Mouse (Mus musculus) brain, embryonic 18.5 days (tissue): ENCODE measurements at regions not wholly inside any gene's neighbourhood (a gene's known extent, or its start where the extent isn't known, plus 50 kb on each side); places are given as distances from the start of the nearest gene placed in this dataset.

Experiments used
- DNase-seq: peaks from one replicate; pipeline ENCODE4 v3.0.0-alpha.2; 2012; ENCODE audit warnings: low read depth, low spot score

DNA sequence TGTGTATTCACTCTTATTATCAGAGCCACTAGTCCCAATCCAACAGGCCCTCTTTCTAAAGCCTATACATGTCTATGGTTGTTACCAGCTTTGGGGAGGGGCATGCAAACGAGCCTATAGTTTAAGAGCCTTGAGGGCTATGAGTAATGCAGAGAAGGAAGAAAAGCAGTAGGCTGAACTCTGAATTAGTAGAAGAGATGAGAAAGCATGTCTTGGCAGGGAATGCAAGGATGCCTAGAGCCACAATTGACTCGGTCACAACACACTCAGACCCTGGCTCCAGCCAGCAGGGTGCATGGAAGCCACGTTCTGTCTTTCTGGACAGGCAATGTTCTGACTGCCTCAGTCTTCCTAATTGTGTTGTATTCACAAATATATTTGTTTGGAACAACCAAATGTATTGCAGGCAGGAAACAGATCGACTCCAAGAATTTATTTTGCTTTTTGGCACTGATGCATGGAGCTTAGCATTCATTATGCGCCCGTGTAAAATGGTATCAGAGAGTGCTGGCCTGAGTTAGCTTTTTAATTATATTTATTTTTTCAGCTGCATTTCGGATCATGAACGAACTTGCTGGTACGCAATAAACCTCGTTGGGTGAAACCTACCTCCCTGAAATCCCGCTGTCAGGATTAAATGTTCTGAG is 110.2 kb downstream of the Rybp start:
- no peak for DNase-seq

DNA sequence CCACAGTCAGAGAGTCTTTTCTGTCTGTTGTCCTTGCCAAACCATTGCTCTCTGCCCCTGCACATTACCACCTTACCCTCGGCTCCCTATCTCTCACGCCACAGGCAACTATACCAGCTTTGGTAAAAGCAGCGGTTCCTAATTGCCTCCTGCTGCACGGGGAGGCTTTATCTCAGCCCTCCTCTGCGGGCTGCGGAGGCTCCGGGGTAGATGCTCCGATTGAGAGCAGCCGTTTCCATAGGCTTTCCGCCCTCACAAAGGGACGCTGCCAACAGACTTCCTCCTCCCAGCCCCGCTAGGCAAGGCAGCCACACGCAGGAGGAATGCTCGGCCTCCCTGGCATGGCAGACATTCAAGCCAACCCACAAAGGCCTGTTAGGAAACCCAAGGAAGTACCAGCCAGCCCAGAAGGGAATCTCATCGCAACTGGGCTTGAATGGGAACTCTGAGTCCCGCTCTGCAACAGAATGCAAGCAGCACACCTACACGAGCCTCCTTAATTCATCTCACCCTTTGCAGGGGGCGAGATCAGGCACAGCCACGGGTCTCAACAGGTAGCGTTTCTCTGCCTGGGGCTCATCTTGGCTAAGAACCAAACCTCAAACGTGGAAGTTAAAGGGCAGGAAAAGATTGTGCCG is 116.5 kb downstream of the Rybp start:
- no peak for DNase-seq

- DNase-seq = no peak
Observed at GRCm38 (mm10) chr6:100167321-100167720, 120.0 kb downstream of the Rybp start.

- no peak for DNase-seq
Observed at GRCm38 (mm10) chr6:100165746-100166145, 121.5 kb downstream of the Rybp start.

DNA sequence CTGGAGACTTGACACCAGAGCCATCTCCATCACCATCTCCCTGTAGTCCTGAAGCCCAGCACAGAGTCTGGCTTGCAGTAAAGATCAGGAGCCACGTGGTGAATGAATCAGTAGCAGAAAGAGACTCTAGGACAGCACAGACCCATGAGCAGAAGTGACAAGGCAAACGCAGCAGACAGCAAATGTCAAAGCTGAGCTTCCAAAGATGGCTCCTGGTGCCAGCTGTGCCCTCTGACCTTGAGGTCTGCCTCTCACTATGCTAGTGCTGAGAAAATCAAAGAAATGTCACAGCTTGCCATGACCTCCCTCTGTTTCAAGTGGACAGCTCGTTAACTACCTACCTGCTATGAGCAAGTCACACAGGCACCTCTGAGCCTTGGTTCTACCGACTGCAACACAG is 123.1 kb downstream of the Rybp start:
- no peak for DNase-seq

DNA sequence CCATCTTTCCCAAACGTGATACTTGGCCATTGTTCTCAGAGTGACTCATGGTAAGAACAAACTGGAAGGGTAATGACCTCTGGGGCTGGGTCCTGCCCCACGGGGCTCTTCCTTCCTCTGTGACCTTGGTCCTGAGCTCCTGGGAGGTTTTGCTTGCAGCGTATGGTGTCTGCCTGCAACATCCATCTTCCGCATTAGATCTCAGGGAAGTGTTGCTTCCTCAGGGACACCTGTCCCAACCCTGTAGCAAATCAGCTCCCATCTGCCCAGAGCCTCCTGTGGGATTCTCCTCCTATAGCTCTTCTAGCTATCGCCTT is 123.5 kb downstream of the Rybp start:
- DNase-seq = no peak

DNA sequence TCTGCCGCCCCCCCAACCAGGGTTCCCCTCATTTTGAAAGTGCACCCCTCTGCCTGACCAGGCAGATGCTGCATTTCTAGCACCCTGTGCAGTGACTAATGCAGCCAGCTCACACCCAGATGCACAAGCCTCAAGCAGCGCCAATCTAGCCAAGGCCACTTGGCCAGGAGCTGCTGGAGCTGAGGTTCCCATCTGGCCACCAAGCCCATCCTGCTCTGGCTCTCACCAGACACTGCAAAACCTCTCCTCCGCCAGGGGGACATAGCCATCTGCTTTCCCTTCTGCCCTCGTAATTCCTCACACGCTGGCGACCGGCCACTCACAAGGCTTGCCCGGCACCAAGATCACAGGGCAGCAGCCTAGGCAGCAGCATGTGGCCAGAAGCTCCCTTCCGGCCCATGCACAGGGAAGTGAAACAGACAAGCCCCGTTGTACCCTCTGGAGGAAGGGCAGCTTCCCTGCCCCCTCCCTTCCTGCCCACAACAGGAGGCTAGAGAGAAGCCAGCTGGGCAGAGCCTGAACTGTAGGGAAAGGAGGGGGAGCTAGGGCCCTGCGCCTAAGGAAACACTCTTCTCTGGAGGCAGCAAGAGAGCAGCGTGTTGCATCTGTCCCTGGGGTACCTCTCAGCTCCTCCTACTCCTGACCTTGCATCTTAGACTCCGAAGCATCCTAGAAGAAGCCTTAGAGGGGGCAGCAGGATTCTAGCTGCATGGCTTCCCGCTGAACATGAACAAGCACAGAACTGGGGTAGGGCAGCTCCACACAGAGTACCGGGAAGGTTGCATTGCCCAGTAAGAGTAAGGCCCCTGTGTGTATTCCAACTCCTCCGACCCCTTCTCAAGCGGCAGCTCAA is 124.1 kb downstream of the Rybp start:
- no peak for DNase-seq

GRCm38 (mm10) chr6:100160670-100161069 is 126.6 kb downstream of the Rybp start:
- no peak for DNase-seq

DNA sequence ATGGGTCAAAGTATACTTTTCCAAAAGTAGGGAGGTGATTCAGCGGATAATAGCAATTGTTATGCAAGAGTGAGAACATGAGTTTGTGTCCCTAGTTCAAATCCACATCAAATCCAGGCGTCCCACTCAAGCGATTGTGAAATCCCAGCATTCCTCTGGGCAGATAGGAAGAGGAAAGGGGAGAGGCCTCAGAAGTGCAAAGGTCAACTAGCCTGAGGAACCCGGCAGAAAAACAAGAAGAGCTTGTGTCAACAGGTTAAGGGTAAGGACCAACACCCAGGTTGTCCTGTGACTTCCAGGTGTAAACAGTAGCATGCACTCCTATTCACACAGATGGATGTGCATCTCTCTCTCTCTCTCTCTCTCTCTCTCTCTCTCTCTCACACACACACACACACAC is 127.5 kb downstream of the Rybp start:
- DNase-seq = no peak

DNA sequence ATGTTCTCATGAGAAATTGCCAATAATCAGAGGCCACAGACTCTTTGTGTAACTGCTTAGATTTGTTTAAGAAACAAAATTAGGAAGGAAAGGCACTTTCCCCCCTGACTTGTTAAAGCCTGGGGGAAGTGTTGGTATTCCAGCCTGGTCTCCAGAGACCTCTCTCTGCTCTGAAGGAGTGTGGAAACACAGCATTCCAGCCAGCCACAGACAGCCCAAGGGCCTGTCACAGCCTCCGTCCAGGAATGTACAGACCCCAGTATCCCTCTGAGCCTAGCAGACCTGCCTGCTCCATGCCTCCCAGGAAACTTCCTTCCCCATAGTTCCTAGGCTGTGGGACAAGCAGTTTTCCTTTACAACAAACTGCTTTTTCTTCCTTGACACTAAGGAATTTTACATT is 128.0 kb downstream of the Rybp start:
- no peak for DNase-seq

GRCm38 (mm10) chr6:100157288-100157687 is 130.0 kb downstream of the Rybp start:
- DNase-seq = no peak

DNA sequence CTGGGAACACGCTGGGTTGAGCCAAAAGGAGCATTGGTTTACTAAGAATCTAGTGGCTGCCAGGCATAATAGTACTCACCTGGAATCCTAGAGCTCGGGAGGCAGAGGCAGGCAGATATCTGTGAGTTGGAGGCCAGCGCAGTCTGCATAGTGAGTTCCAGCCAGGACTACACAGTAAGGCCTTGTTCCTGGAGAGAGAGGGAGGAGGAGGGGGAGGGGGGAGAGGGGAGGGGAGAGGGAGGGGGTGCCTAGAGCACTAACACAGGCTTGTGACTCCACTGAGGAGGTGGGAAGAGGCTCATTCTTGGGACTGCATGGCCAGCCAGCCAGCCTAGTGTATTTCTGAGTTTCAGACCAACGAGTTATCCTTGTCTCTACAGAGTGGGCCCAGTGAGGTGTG is 131.1 kb downstream of the Rybp start:
- no peak for DNase-seq

- DNase-seq = no peak
Observed at GRCm38 (mm10) chr6:100155676-100156075, 131.6 kb downstream of the Rybp start.

GRCm38 (mm10) chr6:100151447-100151846 is 135.8 kb downstream of the Rybp start:
- no peak for DNase-seq

GRCm38 (mm10) chr6:100150703-100151208 is 136.5 kb downstream of the Rybp start:
- DNase-seq = no peak

- no peak for DNase-seq
Observed at GRCm38 (mm10) chr6:100149458-100149852, 137.8 kb downstream of the Rybp start.

DNA sequence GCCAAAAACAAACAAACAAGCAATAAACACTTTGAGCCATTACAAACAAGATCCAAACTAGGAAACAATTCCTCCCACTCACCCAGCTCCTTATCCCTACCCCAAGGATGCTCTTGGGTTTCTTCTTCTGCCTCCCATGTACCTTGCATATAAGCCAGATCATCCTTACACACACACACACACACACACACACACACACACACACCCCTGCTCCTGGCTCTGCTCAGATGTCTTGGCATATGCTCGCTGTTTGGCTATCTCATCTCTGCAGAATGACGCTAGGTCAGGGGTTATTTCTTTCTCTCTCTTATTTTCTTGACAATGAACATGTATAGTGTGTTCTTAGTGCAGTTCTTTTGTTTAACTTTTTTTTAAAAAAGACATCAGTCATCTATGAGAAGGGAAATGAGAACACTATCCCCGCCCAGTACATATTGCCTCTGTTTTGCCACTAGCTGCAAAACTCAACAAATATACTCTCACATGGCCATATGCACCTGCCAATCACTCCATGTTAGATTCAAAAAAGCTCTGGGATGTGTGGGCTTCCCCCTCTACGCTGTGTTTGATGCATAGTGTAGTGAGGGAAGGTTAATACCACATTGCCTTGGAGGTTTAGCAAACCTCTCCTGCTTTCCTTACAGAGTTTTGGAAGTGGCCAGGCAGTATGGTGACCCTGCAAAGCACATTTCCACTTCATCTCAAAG is 138.4 kb downstream of the Rybp start:
- DNase-seq = no peak

GRCm38 (mm10) chr6:100146360-100146935 is 140.8 kb downstream of the Rybp start:
- DNase-seq = no peak

- DNase-seq = no peak
Observed at GRCm38 (mm10) chr6:100145869-100146268, 141.4 kb downstream of the Rybp start.

GRCm38 (mm10) chr6:100144544-100145287 is 142.6 kb downstream of the Rybp start:
- DNase-seq = no peak
